Mouse (Mus musculus) mesoderm, embryonic 11.5 days (tissue): ENCODE results near the gene Oosp3.

ENCODE experiments used
- DNase-seq: peaks from one replicate; pipeline ENCODE4 v3.0.0-alpha.2; 2012; ENCODE audit warnings: low read depth, low spot score

Oosp3 gene

DNA sequence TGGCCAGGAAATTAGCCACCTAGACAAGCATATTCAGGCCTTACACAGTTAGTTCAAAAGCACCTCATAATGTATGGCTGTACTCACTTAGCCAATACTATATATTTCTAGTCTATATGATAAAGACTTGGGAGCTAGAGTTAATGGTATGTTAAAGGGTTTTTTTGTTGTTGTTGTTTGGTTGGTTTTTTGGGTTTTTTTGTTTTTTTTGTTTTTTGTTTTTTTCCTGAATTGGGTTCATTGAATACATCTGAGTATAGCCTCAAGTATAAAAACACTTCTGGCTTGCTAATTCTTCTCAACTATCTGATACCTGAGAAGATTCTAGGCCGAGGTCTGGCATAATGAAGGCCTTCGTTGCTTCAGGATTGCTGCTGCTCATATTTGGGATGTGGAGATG is at the start of gene Oosp3:
Oosp3 (plus strand) TSS at position 301 of the 400 bp plus-strand sequence.
- DNase-seq: no peak

DNA sequence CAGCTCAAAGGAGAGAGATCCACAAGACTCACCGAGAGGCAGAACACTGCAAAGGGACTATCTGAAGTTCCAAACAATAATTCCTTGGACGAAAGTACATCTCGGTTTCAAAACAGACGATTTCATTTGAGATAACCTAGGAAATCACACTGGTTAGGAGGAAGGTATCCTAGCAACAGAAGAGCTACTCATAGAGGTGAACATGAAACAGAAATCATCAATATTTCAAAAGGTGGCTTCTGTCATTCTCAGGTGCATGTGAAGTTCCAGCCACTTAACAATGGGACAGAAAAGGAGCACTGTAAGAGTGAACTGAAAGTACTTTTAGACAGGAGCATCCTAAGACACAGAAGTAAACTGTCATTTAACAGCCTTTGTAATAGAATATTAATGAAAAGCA is 47.3 kb upstream of the Oosp3 start:
- no peak for DNase-seq

- DNase-seq: no peak
Measured at GRCm38 (mm10) chr19:11659142-11659541, 37.7 kb upstream of the Oosp3 start.

GRCm38 (mm10) chr19:11660459-11660858 is 36.4 kb upstream of the Oosp3 start, which contains the start of gene Oosp2:
Gene Oosp2 (minus strand): TSS chr19:11660559.
- DNase-seq: no peak

DNA sequence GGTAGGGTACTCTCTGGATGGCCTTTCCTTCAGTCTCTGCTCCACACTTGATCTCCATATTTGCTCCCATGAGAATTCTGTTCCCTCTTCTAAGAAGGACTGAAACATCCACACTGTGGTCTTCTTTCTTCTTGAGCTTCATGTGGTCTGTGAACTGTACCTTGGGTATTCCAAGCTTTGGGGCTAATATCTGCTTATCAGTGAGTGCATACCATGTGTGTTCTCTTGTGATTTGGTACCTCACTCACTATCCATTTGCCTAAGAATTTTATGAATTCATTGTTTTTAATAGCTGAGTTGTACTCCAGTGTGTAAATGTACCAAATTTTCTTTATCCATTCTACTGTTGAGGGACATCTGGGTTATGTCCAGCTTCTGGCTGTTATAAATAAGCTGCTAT is 35.3 kb upstream of the Oosp3 start:
- no peak for DNase-seq

GRCm38 (mm10) chr19:11690839-11691238 is 6.0 kb upstream of the Oosp3 start, which contains the start of gene Oosp1:
Gene Oosp1 (minus strand): TSS chr19:11691150.
- DNase-seq: no peak

- DNase-seq: no peak
Measured at GRCm38 (mm10) chr19:11691454-11691853, 5.4 kb upstream of the Oosp3 start.

- no peak for DNase-seq
Measured at GRCm38 (mm10) chr19:11698342-11698741, 1.5 kb downstream of the Oosp3 start.

- DNase-seq: no peak
Measured at GRCm38 (mm10) chr19:11712451-11712850, 15.6 kb downstream of the Oosp3 start.

DNA sequence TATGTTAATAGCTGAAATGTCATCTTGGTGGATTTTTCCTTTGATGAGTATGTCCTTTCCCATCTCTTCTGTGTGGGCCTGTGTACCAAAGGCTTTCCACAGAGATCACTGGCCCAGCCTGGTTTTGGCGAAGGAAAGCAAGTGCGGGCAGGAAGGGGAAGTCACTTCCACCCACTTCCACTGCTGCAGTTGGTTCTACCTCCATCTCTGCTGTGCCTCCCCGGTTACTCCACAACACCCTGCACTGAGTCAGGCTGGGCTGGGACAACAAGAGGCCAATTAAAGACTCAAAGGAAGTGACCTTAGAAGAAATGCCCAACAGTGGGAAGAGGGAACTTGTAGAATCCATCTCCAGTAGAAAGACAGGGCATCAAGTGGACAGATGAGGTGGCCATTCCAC is 23.2 kb downstream of the Oosp3 start:
- DNase-seq: no peak

GRCm38 (mm10) chr19:11723870-11724269 is 27.0 kb downstream of the Oosp3 start:
- no peak for DNase-seq

GRCm38 (mm10) chr19:11724275-11724674 is 27.4 kb downstream of the Oosp3 start:
- DNase-seq: no peak

DNA sequence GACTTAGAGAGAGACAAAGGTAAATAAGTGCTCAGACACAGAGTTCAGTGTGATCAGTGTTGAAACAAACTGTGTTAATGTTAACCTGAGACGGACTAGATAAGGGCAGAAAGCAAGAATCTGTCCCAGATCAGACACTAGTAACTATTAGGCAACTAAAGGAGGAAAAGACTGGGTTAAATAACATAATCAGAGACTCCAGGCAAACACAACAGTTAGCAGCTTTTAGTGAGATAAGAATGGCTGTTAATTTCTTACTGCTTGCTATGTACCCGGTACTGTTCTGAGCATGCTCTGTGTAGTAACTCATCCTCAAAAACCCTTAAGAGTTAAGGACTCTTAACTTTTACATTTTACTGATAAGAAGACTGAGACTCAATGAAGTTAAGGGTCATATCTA is 29.1 kb downstream of the Oosp3 start:
- no peak for DNase-seq

GRCm38 (mm10) chr19:11727304-11727703 is 30.4 kb downstream of the Oosp3 start:
- DNase-seq: no peak

GRCm38 (mm10) chr19:11730278-11730677 is 33.4 kb downstream of the Oosp3 start:
- DNase-seq: no peak

DNA sequence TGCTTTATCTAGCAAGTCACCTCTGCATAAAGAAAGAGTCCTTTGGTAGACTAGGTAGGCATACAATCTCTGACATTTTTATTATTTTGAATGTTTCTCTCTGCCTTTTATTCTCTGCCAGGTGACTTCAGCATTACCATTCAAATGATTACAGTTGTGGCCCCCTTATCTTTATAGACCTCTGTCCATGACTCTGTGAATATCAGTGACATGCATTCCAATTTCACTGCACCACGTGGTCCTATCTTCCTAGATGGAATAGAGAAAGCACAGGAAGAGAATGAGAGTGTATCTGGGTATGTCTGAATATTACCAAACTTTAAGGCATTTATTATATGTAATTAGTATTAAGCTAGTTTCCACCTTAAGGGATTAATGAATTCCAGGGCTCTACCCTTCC is 39.6 kb downstream of the Oosp3 start:
- no peak for DNase-seq

- no peak for DNase-seq
Measured at GRCm38 (mm10) chr19:11745680-11746079, 48.8 kb downstream of the Oosp3 start.

GRCm38 (mm10) chr19:11747298-11747697 is 50.4 kb downstream of the Oosp3 start, which contains the start of gene Gif:
Gene Gif (plus strand): TSS chr19:11747554.
- no peak for DNase-seq
